Mouse (Mus musculus) adrenal gland, adult 18-20 months (tissue): ENCODE measurements at regions not wholly inside any gene's neighbourhood (a gene's known extent, or its start where the extent isn't known, plus 50 kb on each side); places are given as distances from the start of the nearest gene placed in this dataset.

Experiments used
- DNase-seq, 2 experiments: peaks; one replicate each; pipeline ENCODE4 v3.0.0; 2021 to 2022; ENCODE audit warnings: low spot score in 2 of 2

DNA sequence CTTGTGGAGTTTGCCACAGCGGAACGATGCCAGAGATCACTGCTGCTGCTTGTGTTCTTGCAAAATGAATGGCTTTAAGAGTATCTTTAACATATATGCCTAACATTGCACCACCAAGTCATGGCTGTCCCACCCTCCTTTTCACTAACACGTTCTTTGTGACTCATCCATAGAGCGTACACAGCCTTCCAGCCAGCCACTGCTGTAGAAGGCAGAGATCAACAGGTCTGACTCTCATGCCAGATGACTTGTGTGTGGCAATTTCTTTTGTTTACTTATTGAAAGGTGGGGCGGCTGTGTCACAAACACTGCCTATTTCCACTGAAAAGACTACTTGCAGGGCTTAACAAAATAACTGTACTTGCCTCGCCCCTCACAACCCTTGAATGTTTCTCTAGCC lies 239.5 kb upstream of the Rgma start:
- no peak for DNase-seq

DNA sequence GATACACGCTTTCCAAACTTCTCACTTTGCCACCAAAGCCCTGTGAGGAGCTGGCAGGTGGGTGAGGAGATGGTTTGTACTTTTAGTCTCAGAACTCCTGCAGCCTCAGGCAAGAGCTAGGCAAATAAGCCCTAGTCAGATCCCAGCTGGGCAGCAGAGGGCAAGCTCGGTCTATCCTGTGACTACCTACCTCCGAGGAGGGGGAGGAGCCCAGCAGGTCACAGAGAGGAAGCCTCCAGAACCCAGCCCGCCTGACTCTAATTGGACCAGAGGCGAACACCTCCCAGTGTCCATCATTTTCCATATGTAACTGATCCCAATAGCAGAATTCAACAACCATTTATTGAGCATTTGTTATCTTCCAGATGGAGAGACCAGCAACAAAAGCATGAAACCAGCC lies 237.0 kb upstream of the Rgma start:
- DNase-seq = no peak

DNA sequence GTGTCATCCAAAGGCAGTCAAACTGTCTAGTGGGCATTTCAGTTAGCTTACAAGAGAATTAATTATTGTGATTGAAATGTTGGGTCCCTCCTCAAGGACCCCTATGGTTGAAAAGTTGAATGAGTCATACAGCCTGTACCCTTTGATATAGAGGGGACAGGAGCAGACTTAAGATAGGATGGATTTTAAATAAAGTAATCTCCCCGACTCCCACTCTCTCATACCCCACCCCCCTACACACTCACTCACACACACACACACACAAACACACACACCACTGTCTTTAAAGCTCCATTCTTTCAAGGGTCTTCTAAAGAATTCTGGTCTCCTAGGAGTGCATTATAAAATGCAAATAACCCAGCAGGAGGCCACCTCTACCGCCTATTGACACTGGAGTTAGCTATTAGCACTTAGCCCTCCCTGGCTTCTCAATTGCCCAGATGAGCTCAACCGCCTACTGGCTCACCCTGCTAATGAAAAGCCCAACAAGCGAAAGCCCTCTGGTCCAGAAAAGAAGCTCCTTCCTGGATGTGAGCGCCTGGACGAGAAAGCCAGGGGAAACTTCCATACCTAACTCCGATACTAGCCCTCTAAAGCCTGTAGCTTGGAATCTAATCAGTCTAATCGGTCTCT lies 236.3 kb upstream of the Rgma start:
- DNase-seq = no peak

DNA sequence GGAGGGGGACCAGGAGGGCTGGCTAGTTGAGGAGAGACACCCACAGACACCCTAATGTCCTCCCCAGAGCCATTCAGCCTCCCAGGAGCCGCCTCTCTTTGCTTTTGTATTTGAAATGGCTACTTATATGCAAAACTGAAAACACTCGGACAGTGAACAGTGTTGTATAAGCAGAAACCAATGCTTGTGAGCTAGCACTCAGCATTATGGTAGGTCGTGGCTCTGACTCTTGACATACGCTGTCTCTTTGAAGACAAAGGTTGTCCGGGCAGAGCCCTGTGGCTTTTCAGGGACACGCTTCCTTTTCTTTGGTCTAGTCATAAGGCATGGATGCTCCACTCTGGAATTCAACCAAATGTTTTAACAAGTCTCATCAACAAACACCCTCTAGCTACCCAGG lies 235.4 kb upstream of the Rgma start:
- no peak for DNase-seq

DNA sequence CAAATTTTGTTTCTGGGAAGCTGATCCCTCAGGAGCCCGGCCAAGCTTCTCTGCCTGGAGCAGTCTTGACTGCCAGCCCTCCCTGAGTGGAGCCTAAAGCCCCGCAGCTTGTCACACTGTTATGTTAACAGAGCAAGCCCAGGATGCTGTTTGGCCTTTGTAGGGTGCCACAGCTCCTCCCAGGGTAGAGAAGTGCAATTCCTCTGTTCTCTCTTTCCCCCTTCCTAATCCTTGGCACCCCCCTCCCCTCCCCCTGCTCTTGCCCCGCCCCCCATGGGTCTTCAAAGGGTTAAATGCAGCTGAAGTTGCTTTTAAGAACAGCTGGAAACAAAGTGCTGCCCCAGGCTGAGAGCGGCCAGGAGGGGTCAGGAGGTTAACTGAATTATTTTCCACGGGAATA lies 234.1 kb upstream of the Rgma start:
- DNase-seq = no peak

DNA sequence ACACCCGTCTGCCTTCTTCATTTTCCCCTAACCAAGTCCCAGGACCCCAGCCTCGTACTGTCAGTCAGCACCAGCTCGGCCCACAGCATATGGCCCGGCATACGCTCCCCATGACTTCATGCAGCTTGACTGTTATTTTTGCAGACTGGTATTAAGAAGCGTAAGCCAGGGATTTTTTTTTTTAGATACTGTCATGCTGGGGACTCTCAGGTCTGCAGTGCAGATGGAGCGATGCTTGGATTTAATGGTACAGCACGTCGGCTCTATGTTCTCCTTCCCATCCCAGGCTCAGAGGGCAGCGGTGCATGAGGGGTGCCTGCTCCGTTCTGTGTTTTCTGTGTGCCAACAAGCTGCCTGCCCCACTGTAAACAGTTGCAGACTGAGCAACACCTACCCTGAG lies 231.4 kb upstream of the Rgma start:
- DNase-seq = no peak

DNA sequence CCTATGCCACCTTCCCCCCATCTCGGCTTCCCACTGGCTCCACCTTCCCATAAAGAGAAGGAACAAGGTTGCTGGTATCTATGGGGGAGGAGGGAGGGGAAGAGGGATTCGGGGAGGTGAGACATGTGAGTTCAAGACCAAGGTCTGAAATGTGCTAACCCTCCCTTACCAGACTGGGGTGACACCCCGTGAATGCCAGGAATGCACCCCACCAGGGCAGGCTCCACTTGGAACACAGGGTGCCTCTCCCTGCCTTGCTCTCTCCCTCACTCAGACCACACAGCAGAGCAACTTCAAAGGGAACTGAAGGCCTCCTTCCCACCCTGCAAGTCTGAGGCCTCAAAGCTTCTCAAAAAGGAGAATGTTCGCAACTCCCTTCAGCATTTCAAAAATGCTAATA lies 230.5 kb upstream of the Rgma start:
- no peak for DNase-seq

DNA sequence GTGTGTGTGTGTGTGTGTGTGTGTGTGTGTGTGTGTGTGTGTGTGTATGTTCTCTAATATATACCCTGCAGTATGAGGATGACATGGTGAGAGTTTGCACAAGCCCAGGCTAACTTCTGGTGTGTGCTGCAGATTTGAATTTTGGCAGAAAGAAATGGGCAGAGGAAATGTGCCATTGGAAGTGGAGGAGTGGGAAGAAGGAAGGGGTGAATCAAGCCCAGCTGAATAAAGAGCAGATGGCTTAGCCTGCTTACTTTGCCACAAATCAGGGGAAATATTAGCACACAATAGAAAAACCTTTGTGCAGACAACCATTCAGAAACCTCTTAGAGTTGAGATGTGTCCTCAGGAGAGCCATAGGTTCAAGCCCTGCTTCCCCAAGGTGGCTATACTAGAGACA lies 228.1 kb upstream of the Rgma start:
- no peak for DNase-seq

DNA sequence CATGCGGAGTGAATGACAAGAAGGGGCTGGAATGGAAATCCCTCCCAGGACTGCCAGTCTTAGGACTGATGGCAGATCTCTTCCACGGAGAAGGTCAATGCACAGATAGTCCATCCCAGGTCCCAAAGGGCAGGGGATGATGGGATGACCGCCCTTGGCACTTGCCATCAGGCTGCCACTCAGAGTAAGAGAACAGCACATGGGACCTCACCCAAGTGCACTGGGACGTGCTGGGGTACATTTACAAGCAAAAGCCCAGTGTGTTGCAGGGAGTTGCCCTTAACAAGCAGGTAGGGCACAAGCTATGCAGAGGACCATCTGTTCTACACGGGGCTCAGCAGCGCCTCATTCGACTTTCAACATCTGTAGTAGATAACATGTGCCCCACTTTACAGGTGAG lies 224.9 kb upstream of the Rgma start:
- DNase-seq = no peak

DNA sequence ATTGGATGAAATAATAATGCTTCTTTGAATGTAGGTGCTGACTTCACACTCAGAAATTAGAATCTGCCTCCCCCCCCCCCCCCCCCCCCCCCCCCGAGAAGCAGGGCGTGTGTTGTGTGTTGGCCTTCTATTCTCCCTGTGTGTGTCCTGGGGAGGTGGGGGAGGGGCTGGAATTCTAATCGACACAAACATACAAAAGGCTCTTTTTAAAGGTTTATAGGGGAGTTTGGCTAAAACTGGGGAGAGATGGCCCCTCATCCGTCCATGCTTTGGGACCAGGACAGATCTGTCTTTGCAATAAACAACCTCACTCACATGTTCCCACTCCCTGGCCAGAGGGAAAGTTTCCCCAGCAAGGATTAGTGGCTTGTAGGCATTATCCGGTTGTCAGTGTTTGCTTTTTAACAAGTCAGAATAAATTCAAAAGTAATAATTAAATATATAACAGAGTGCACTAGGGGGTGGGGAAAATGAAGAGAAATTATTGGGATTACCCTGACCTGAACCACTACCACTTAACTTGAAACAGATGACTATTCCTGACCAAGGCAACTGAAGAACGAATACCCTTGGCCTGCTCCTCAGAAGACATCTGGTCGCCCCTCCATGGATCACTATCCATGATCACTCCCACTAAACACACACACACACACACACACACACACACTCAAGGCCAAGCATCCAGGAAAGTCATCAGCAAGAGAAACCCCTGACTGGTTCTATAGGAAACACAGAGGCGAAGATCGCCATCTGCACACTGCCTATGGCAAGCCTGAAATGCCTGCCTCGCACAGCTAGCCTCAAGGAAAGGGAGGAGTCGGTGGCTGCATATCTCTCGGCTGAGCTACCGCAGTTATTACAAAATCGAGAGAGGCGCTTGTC lies 223.5 kb upstream of the Rgma start:
- DNase-seq = no peak

DNA sequence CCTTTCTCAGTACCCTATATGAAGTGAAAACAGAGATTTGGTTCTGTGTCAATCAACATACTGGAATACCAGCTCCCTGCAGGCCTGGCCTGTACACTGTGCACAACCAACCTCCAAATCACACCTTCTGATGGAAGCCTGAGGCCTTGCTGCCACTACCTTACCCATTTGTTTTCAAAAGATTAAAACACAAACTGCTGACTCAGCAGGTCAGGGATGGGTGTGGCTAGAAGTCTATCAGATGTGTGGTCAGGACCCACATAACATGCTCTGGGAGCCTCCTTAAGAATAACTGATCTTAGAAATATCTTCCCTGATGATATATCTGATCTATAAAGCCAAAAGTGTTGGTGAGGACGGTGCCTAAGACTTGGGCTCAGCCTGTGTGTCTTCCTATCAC lies 221.6 kb upstream of the Rgma start:
- DNase-seq = no peak

DNA sequence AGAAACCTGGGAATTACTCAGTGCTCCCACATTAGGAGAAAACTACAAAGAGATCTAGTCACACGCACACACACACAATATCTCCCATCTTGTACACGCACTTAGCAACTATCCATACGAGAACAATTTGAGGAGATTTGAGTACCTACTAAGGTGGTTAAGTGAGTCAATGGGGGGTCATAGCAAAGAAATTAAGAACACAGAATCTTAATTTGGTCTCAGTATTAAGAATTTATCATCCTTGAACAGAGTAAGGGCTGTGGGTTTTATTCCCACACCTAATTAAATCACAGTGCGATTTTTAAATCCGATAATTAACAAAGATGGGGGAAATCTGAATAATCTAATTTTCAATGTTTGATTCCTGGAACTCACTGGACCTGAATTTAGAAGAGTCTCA lies 216.5 kb upstream of the Rgma start:
- DNase-seq = no peak

DNA sequence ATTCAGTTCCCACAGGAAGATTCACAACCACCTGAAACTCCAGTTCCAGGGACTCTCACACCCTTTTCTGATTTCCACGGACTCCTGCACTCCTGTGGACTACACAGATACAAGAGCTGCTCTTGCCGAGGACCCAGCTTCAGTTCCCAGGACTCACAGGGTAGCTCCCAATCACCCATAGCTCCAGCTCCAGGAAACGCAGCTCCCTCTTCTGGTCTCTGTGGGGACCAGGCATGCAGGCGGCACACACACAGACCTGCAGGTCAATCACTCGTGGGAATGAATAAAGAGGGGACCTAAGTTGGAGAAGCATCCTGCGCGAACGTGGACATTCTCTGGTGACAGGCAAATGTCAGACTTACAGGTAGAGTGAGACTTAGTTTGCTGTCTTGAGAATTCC lies 214.3 kb upstream of the Rgma start:
- no peak for DNase-seq

DNA sequence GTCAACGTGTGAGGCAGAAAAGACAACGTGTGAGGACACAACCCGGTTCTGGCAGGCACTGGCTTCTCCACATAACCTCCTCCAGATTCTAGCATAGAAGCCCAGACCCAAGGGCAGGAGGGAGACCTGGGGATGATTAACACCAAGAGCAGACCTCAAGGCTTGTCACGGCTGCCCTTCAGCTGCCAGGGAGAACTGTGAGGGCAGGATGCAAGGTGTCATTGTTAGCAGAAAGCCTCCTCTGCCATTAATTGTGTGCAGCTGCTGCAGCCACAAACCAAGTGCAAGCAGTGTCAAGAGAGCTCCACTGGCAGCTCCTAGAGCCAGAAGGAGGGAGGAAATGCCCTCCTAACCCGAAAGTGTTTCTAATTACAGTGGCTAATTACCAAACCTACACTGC lies 211.6 kb upstream of the Rgma start:
- no peak for DNase-seq

DNA sequence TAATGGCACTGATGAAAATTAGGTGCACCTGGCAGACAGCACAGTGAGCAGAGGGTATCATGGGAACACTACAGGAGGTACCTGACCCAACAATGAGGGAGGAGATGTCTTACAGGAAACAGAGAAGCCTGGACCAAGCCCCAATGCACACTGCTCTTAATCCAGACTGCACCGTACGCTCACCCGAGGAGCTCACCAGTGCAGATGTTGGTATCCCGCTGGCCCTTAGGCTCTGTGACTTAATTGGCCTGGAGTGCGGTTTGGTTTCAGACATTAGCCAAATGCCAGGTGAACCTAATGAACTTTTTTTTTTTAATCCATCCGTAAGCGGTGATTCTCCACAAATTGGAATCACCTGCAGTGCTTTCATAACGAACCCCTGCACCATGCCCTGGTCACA lies 209.8 kb upstream of the Rgma start:
- no peak for DNase-seq

DNA sequence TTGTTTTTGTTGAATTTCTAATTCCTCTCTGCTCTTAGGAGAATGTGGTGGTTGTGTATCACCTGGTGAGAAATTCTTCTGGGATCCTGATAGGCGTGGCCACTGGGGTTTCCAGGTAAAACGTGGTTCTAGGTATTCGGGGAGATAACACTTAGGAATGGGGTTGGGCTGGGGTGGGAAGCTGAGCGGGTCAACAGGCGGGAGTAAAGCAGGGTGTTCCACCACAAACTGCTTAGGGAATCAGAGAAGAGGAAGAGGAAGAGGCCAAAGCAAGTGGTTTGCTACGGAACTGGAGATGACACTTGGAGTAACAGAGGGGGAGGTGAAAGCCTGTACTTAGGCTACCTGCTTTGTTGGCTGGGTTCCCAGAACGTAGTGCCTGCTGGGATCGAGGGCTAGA lies 205.9 kb upstream of the Rgma start:
- no peak for DNase-seq

DNA sequence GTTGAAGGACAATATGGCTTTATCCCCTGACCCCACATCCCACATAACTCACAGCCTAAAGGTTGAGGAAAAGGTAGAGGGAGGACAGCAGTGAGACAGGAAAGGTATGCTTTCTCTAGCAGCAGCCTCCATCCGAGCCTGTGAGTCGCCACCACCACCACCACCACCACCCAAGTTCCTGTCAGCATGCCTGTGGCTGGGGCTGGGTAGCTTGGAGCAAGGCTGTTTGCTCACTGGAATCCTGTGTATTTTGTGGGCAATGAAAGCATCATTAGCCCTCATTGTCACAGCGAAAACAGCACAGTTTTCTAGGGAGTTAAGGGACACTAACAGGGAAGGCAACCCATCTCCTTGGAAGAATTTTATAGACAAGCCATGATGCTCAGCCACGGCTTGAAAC lies 202.7 kb upstream of the Rgma start:
- DNase-seq = no peak

DNA sequence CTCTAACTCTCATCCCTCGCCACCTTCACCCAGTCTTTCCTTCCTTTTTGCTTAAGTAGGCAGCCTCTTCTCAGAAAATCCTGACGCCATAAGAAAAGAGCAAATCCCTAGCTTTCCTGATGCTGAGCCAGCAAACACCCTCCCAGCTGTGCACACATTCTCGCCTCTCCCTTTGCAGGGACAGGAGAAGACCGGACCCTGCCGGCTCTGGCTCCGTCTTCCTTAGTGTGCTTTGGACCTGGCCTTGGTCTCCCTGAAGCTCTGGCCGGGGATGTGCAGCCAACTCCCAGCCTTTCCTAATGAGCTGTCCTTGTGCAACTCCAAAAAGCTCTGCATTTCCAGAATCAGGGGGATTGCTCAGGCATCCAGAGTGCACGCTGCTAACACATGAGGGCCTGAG lies 191.5 kb upstream of the Rgma start:
- DNase-seq = no peak

DNA sequence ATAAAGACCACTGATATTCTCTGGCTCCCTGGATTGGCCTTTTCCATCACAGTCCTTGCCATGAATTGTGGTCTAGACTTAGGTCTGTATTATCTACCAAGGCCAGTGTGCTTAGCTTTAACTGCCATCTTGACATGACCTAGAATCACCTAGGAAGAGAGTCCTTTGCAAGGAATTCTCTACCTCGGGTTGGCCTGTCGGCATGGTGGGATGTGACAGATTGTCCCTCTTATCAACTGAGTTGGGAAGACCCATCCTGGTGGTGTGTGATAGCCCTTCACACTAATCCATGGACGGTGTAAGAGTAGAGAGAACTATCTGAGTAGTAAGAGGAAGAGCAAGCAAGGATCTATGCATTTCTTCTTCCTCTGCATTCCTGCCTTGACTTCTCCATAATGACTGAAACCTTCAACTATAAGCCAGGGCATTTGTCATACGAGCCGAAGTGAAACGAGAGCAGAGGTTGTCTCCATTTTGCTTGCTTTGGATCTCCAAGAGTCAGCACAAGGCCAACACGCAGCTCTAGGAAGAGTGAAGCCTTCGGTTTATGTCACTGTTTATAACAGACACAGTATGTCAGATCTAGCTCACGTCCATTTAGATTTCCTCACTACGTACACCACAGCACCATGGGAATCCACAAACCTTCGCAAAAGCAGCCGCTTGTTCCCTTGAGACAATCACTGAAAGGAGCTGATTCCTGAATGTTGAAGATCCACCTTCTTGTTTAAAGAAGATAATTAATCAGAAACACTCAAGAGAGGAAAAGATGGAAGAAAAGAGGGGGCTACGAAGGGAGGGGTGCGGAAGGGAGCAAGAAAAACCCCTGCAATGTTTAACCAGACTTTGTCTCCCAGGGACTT lies 190.9 kb upstream of the Rgma start:
- DNase-seq = no peak

DNA sequence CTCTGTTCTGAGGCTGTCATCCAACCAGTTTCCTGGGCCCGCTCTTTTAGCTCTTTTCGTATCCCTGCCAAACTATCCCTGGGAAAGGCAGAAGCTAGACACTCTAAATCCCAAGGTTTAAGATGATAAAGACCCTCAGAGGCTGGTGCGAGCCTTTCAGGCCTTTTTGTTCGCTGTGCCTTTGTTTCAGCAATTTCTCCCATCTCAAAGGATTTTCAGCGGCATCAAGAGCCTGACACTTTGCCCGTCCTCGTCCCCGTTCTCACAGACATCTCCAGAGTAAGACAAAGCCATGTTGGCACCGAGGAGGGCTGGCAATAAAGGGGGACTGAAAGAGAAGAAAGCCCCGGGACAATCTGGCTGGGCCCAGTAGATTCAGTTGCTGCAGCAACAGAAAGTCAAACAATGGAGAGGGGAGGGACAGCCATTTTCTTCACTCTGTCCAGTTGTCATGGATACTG lies 190.2 kb upstream of the Rgma start:
- no peak for DNase-seq

DNA sequence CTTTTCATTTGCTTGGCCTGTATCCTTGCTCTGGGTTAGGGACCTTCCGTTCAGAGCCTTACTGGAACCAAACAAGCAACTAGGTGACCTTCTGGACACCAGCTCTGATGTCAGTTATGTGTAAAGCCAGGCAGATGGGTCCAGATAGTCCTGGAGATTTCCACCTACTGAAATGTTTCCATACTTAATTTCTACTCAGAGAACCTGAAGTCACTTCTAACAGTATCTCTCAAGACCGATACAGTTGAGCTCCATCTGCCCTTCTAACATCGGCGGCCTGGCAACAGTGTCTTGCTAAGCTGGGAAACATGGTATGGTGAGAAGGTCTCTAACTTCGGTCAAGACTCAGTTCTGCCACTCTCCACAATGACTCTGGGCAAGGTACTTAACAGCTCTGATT lies 189.7 kb upstream of the Rgma start:
- DNase-seq = no peak

DNA sequence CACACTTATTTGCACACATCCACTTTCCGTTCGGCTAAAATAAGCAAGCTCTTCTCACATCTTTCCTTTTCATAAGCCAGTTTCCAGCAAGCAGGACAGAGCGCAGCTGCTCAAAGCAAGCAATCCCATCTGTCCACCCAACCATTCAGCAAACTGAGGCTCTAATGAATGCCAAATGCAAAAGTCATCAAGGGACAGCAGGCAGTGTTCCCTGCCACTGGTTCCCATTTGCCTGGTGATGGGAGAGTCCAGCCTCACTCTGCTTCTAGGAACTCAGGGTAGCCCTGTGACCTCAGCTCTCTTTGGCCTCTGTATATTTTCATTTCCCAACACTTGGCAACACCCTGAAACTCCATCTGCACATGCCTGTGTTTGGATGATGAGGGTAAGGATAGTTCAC lies 188.8 kb upstream of the Rgma start:
- no peak for DNase-seq
